Comparison of ENCODE assay signal across 16 mouse cellular contexts in the genomic region with DNA sequence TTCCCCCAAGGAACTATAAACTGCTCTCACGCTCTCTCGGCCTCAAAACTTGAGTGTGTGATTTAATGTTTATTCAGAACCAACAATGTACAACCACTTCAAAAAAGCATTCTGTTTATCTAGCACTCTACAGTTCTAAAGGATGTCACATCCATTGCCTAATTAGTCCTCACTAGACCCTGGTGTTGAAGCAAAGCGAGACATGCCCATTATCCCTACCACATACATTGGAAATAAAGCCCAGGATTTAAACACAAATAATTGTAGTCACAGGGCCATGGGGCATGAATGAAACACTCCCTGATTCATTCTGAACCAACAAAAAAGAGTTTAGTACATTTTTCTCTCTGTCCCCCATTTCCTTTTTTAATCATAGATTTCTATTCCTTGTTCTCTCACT.
A peak's percentile ranks its signal among the peaks of the same experiment; 100 is the strongest.
DNase-seq lines count a peak whose midpoint lies in the region; ATAC-seq and TF ChIP-seq lines count a peak whose summit lies in the region.
"Had no signal": no experiment of that assay in that cellular context is flagged by ENCODE, and none has a peak within 500 bp of the region (broad histone marks: within the 10 kb centered on the region; RNA-seq: fewer than 3 reads in every experiment).

No protein-coding gene starts in this region.

- no peaks in the 10 kb centered on the region for H3K9me3 ChIP-seq in midbrain, embryonic 12.5 days
- H3K9me3 ChIP-seq in midbrain, embryonic 11.5 days (ENCODE audit: control insufficient read depth, low read length), result no peaks in the 10 kb centered on the region
- no peaks in the 10 kb centered on the region for H3K9me3 ChIP-seq in forebrain, postnatal 0 days (ENCODE audit: low read length)
- H3K9me3 ChIP-seq in midbrain, embryonic 14.5 days (ENCODE audit: control insufficient read depth, low read length), result no peaks in the 10 kb centered on the region
- H3K9me3 ChIP-seq: embryonic facial prominence, embryonic 10.5 days; liver, embryonic 13.5 days; lung, embryonic 15.5 days had no signal

- 57% methylated on average over 3 of the region's 3 CpGs for WGBS in midbrain, embryonic 12.5 days
- WGBS in midbrain, embryonic 11.5 days, result 74% methylated on average over 3 of the region's 3 CpGs
- WGBS in forebrain, postnatal 0 days, result 41% methylated on average over 3 of the region's 3 CpGs
- WGBS in midbrain, embryonic 14.5 days, result 62% methylated on average over 3 of the region's 3 CpGs

- no peak overlapping the region for H3K4me2 ChIP-seq in midbrain, embryonic 12.5 days (replicated peaks)
- H3K4me2 ChIP-seq in midbrain, embryonic 11.5 days, result no peak overlapping the region
- no peak overlapping the region for H3K4me2 ChIP-seq in forebrain, postnatal 0 days (ENCODE audit: low read depth)
- H3K4me2 ChIP-seq in midbrain, embryonic 14.5 days (ENCODE audit: low read length), result no peak overlapping the region
- H3K4me2 ChIP-seq: liver, embryonic 13.5 days; lung, embryonic 15.5 days had no signal

- TF ChIP-seq CTCF in forebrain, postnatal 0 days (IDR thresholded peaks at IDR 0.05; ENCODE audit: low read depth), result no peak

- H3K36me3 ChIP-seq in midbrain, embryonic 12.5 days, result no peaks in the 10 kb centered on the region
- no peaks in the 10 kb centered on the region for H3K36me3 ChIP-seq in midbrain, embryonic 11.5 days (ENCODE audit: control insufficient read depth, insufficient read depth, low read length)
- H3K36me3 ChIP-seq in forebrain, postnatal 0 days (ENCODE audit: insufficient read depth), result no peaks in the 10 kb centered on the region
- no peaks in the 10 kb centered on the region for H3K36me3 ChIP-seq in midbrain, embryonic 14.5 days (ENCODE audit: control insufficient read depth, insufficient read depth, low read length)
- H3K36me3 ChIP-seq: embryonic facial prominence, embryonic 10.5 days; liver, embryonic 13.5 days; lung, embryonic 15.5 days had no signal

- no peak for DNase-seq in midbrain, embryonic 11.5 days (ENCODE audit: low spot score, missing footprints)
- DNase-seq in forebrain, postnatal 0 days, result no peak
- no peak for DNase-seq in midbrain, embryonic 14.5 days
- DNase-seq in kidney, postnatal 14 days, result no peak
- no peak for DNase-seq in cerebellum, adult 11 months
- no peak for DNase-seq in urinary bladder, adult 18-20 months (ENCODE audit: low spot score in 2 of 2)
- DNase-seq: cerebellum, postnatal 14 days; gastrocnemius, postnatal 14 days; heart, adult 2 months; kidney, adult 9 months; liver, embryonic 13.5 days; spleen, adult 18-20 months; thymus, adult 18-20 months had no signal

- no peak overlapping the region for H3K9ac ChIP-seq in midbrain, embryonic 12.5 days (replicated peaks)
- H3K9ac ChIP-seq in midbrain, embryonic 11.5 days (ENCODE audit: low read length), result no peak overlapping the region
- H3K9ac ChIP-seq in forebrain, postnatal 0 days, result no peak overlapping the region
- H3K9ac ChIP-seq in midbrain, embryonic 14.5 days (replicated peaks; ENCODE audit: low read length), result no peak overlapping the region
- H3K9ac ChIP-seq: liver, embryonic 13.5 days; lung, embryonic 15.5 days had no signal

- peak overlapping the region; percentile 74 for H3K27ac ChIP-seq in midbrain, embryonic 12.5 days (replicated peaks)
- H3K27ac ChIP-seq in midbrain, embryonic 11.5 days (ENCODE audit: low read depth, low read length), result no peak overlapping the region; the same call in 1 of the 2 replicates
- 0 out of 2 replicates have a peak overlapping the region, but pooled peaks have one; percentile 43 for H3K27ac ChIP-seq in forebrain, postnatal 0 days (ENCODE audit: low read depth, low read length)
- peak overlapping the region; percentile 14 for H3K27ac ChIP-seq in midbrain, embryonic 14.5 days (replicated peaks; ENCODE audit: low read depth, low read length)
- H3K27ac ChIP-seq: heart, adult 2 months; liver, embryonic 13.5 days; lung, embryonic 15.5 days had no signal

- no peaks in the 10 kb centered on the region for H3K27me3 ChIP-seq in midbrain, embryonic 12.5 days
- no peaks in the 10 kb centered on the region for H3K27me3 ChIP-seq in midbrain, embryonic 11.5 days (ENCODE audit: control insufficient read depth, insufficient read depth, low read length)
- H3K27me3 ChIP-seq in forebrain, postnatal 0 days (ENCODE audit: insufficient read depth, low read length), result no peaks in the 10 kb centered on the region
- H3K27me3 ChIP-seq in midbrain, embryonic 14.5 days (ENCODE audit: control insufficient read depth, insufficient read depth, low read length), result no peaks in the 10 kb centered on the region
- H3K27me3 ChIP-seq: liver, embryonic 13.5 days; lung, embryonic 15.5 days had no signal

- no peak; the same call in 1 of the 2 replicates for ATAC-seq in midbrain, embryonic 12.5 days (ENCODE audit: low FRiP score, low read depth)
- ATAC-seq in midbrain, embryonic 11.5 days (ENCODE audit: low FRiP score), result no peak
- no peak for ATAC-seq in forebrain, postnatal 0 days
- ATAC-seq in midbrain, embryonic 14.5 days (ENCODE audit: low FRiP score, low TSS enrichment), result no peak

- no peak overlapping the region for H3K4me3 ChIP-seq in midbrain, embryonic 12.5 days
- no peak overlapping the region for H3K4me3 ChIP-seq in midbrain, embryonic 11.5 days (ENCODE audit: low read depth, low read length)
- no peak overlapping the region for H3K4me3 ChIP-seq in forebrain, postnatal 0 days (ENCODE audit: low read depth, low read length)
- no peak overlapping the region for H3K4me3 ChIP-seq in midbrain, embryonic 14.5 days (replicated peaks; ENCODE audit: low read depth, low read length)
- H3K4me3 ChIP-seq: embryonic facial prominence, embryonic 10.5 days; heart, adult 2 months; liver, embryonic 13.5 days; lung, embryonic 15.5 days had no signal

- H3K4me1 ChIP-seq in midbrain, embryonic 12.5 days, result peaks cover 17% of the 10 kb centered on the region
- peaks cover 8% of the 10 kb centered on the region for H3K4me1 ChIP-seq in midbrain, embryonic 11.5 days (ENCODE audit: control insufficient read depth, insufficient read depth, low read length)
- no peaks in the 10 kb centered on the region for H3K4me1 ChIP-seq in forebrain, postnatal 0 days (ENCODE audit: insufficient read depth)
- H3K4me1 ChIP-seq in midbrain, embryonic 14.5 days (ENCODE audit: control insufficient read depth, insufficient read depth, low read length), result peaks cover 25% of the 10 kb centered on the region
- H3K4me1 ChIP-seq: liver, embryonic 13.5 days; lung, embryonic 15.5 days had no signal
